Mouse (Mus musculus) midbrain, embryonic 12.5 days (tissue): Measurements from ENCODE around the gene Lrat. TPM values are rescaled to one million over a fixed set of nuclear protein-coding genes. Genes with fewer than 3 reads are reported as not detected.
A peak's percentile ranks its signal among the peaks of the same experiment; 100 is the strongest.

ENCODE experiments used
- ATAC-seq: fragments of 200-750 bp; cut with Nextera tagmentation; 2 replicates; pipeline ENCODE4 v1.8.0; 2017; ENCODE audit warnings: low read depth, moderate TSS enrichment, moderate library complexity; ENCODE audit not compliant: low FRiP score
- H3K27ac ChIP-seq: fragments of 300-500 bp; sonication (generic); replicated peaks from 2 replicates; pipeline ENCODE4 v1.5.1; 2016; ENCODE audit warnings: mild to moderate bottlenecking
- H3K27me3 ChIP-seq: fragments of 300-500 bp; sonication (generic); 2 replicates; pipeline ENCODE4 v1.6.1; 2016; ENCODE audit warnings: mild to moderate bottlenecking
- H3K36me3 ChIP-seq: fragments of 300-500 bp; sonication (generic); 2 replicates; pipeline ENCODE4 v1.6.1; 2016
- H3K4me1 ChIP-seq: fragments of 300-500 bp; sonication (generic); 2 replicates; pipeline ENCODE4 v1.6.1; 2016
- H3K4me2 ChIP-seq: fragments of 300-500 bp; sonication (generic); replicated peaks from 2 replicates; pipeline ENCODE4 v1.6.1; 2016; ENCODE audit warnings: mild to moderate bottlenecking, moderate library complexity
- H3K4me3 ChIP-seq: fragments of 300-500 bp; sonication (generic); 2 replicates; pipeline ENCODE4 v1.5.1; 2016; ENCODE audit warnings: mild to moderate bottlenecking
- H3K9ac ChIP-seq: fragments of 300-500 bp; sonication (generic); replicated peaks from 2 replicates; pipeline ENCODE4 v1.6.1; 2016; ENCODE audit warnings: mild to moderate bottlenecking, moderate library complexity
- H3K9me3 ChIP-seq: fragments of 300-500 bp; sonication (generic); 2 replicates; pipeline ENCODE4 v1.6.1; 2016; ENCODE audit warnings: mild to moderate bottlenecking
- WGBS: fragments of 180-500 bp; shearing (Covaris S2); methylation state at CpG from one replicate; pipeline ENCODE4 v1.1.7; 2016; 5-methylcytosine and 5-hydroxymethylcytosine counted together
- polyA plus RNA-seq: library from polyadenylated mRNA; unstranded; fragments of >200 nt; fragmentation: Nextera tagmentation; extraction: Ambion mirVana; gene quantifications from 2 replicates; pipeline ENCODE4 v1.2.1, GENCODE M21; 2016

Lrat gene
- 0.03 TPM in 1 of 2 replicates, not detected in the other for polyA plus RNA-seq

DNA sequence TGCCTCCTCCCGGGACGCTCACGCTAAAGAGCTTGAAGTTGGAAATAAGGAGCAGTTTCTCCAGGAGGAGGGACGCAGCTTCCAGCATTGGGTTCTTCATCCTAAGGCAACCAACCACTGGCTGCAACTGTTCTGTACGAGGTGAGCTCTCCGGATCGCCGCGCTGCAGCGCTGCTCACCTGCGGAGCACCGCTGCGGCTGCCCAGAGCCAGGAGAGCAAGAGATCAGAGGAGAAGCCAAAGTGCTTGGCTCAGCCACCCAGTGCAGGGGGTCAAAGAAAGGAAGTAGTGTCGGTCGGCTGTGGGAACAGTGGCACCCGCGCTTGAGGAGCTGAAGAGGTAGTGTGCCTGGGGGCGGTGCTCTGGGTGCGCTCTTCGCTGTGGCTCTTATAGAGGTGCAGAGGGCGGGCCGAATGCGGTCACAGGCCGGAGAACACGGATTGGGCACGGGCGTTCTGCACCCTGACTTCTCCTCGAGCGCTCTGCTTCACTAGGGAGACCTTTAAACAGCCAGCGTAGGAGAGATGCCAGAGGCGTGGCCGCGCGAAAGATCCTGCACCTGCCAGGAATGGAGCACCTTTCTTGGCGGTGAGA lies at the start of gene Lrat:
Gene Lrat, minus strand, starts transcription at position 361 of the 593 bp plus-strand sequence.
- peak within 1 kb of the TSS; percentile 46 for H3K4me3 ChIP-seq
- H3K4me2 ChIP-seq: peak within 1 kb of the TSS; percentile 85
- 0 out of 2 replicates have a peak within 1 kb of the TSS, but pooled peaks have one; percentile 4 for H3K9ac ChIP-seq
- peaks cover 13% of the 10 kb centered on the region for H3K4me1 ChIP-seq
- no peaks in the 10 kb centered on the region for H3K36me3 ChIP-seq
- no peak within 1 kb of the TSS for H3K27ac ChIP-seq
- no peaks in the 10 kb centered on the region for H3K9me3 ChIP-seq
- ATAC-seq: peak; percentile 79
- peaks cover 28% of the 10 kb centered on the region for H3K27me3 ChIP-seq
- under 1% methylated on average over 35 of the region's 35 CpGs for WGBS

DNA sequence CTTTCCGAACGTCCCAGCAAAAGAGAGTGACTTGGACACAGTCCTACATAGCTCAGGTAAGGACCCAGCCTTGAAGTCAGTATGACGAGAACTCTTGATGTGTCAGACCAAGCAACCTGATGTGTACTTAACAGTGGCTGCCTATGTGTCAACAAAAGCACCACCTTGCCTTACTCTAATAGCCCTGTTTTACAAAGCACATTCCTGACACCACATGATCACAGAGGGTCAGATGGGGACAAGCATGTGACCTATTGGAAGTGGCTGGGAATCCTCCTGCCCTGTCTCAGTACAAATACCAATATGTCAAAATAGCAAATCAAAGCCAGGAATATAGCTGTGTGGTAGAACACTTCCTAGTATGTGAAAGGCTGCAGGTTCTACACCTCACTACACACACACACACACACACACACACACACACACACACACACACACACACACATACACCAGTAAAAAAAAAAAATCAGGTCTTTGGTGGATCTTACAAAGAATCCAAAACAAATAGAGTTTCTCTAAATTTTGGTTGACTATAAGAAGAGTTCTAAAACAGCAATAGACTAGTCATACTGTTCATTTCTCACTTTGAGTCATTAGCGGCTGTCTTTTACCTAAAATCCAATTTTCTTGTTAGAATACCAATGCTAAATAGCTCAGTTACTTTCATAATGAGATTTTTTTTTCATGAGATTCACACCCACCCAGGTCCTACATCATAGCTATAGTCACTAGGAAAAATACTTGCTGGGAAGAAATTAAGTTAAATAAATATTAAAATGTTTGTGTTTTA lies 48.6 kb upstream of the Lrat start:
- Histone ChIP-seq H3K4me1 (no peaks in the 10 kb centered on the region), H3K27ac (no peak overlapping the region), H3K36me3 (no peaks in the 10 kb centered on the region), H3K9me3 (no peaks in the 10 kb centered on the region), H3K9ac (no peak overlapping the region), H3K4me3 (no peak overlapping the region), H3K4me2 (no peak overlapping the region), H3K27me3 (no peaks in the 10 kb centered on the region)
- 89% methylated on average over 4 of the region's 4 CpGs for WGBS
- no peak for ATAC-seq

GRCm38 (mm10) chr3:82950639-82951038 lies 46.9 kb upstream of the Lrat start:
- no peaks in the 10 kb centered on the region for H3K9me3 ChIP-seq
- no peaks in the 10 kb centered on the region for H3K27me3 ChIP-seq
- H3K4me2 ChIP-seq: no peak overlapping the region
- no peaks in the 10 kb centered on the region for H3K4me1 ChIP-seq
- no peak overlapping the region for H3K27ac ChIP-seq
- ATAC-seq: no peak
- no peak overlapping the region for H3K4me3 ChIP-seq
- H3K9ac ChIP-seq: no peak overlapping the region
- H3K36me3 ChIP-seq: no peaks in the 10 kb centered on the region
- WGBS: 82% methylated on average over 7 of the region's 7 CpGs

GRCm38 (mm10) chr3:82950208-82950607 lies 46.4 kb upstream of the Lrat start:
- Histone ChIP-seq H3K36me3 (no peaks in the 10 kb centered on the region), H3K27me3 (no peaks in the 10 kb centered on the region), H3K27ac (no peak overlapping the region), H3K4me1 (no peaks in the 10 kb centered on the region), H3K4me2 (no peak overlapping the region), H3K4me3 (no peak overlapping the region), H3K9me3 (no peaks in the 10 kb centered on the region), H3K9ac (no peak overlapping the region)
- ATAC-seq: no peak
- WGBS: 76% methylated on average over 10 of the region's 10 CpGs

DNA sequence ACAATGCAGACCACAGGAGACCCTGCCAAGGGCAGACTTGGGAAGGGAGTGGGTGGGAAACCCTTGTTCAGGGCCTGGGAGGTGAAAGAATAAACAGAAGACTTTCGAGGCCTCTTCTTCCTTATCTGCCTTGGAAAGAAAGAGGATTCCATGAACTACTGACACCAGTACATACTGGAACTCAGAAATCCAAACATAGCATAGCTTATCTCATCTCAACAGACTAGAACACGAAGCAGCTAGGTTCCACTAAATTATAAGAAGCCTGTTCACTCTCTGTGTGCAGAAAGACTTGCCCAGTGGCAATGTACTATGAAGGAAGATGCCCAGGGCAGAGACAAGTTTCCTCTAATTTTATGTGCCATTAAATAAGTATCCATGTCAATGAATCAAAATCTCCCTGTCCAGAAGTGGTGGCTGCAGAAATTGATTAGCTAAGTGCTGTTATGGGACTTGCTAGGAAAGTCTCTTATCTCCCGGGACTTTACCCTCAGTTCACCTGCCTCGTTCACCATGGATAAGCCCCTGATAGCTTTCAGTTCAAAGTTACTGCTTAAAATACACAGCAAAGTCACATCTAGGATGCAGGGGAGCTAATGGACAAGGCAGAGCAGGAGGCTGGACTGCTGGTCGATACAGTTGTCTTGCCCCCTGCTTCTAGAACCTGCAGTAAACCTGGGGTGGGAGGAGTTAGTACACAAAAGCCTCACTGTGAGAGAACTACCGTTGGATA lies 42.8 kb upstream of the Lrat start:
- 62% methylated on average over 6 of the region's 6 CpGs for WGBS
- H3K27me3 ChIP-seq: no peaks in the 10 kb centered on the region
- no peaks in the 10 kb centered on the region for H3K9me3 ChIP-seq
- H3K27ac ChIP-seq: no peak overlapping the region
- no peak overlapping the region for H3K9ac ChIP-seq
- no peaks in the 10 kb centered on the region for H3K36me3 ChIP-seq
- H3K4me1 ChIP-seq: no peaks in the 10 kb centered on the region
- no peak overlapping the region for H3K4me2 ChIP-seq
- ATAC-seq: no peak
- no peak overlapping the region for H3K4me3 ChIP-seq

GRCm38 (mm10) chr3:82927917-82928316 lies 24.1 kb upstream of the Lrat start:
- no peak overlapping the region for H3K4me3 ChIP-seq
- 93% methylated on average over 2 of the region's 2 CpGs for WGBS
- no peaks in the 10 kb centered on the region for H3K36me3 ChIP-seq
- no peaks in the 10 kb centered on the region for H3K9me3 ChIP-seq
- no peak for ATAC-seq
- H3K9ac ChIP-seq: no peak overlapping the region
- H3K4me2 ChIP-seq: no peak overlapping the region
- no peak overlapping the region for H3K27ac ChIP-seq
- no peaks in the 10 kb centered on the region for H3K27me3 ChIP-seq
- no peaks in the 10 kb centered on the region for H3K4me1 ChIP-seq

DNA sequence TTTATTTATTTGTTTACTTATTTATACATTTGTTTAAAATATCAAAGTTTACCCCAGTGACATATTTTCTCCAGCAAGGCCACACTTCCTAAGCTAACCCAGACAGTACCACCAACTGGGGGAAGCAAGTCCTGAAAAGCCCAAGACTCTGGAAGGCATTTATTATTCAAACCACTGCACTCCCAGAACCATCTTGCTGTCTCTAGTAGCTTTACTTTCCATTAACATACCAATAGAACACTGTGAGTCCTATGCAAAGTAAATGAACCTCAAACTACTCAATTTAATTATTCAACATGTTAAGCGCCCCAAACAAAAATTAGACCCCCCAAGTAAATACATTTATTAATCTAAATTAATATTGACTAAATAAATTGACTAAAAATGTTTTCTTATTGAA lies 11.9 kb upstream of the Lrat start:
- no peak overlapping the region for H3K27ac ChIP-seq
- no peak overlapping the region for H3K4me2 ChIP-seq
- no peak overlapping the region for H3K9ac ChIP-seq
- H3K27me3 ChIP-seq: no peaks in the 10 kb centered on the region
- no peaks in the 10 kb centered on the region for H3K36me3 ChIP-seq
- H3K9me3 ChIP-seq: no peaks in the 10 kb centered on the region
- WGBS: 17% methylated on average over 1 of the region's 1 CpGs
- no peak overlapping the region for H3K4me3 ChIP-seq
- no peak for ATAC-seq
- no peaks in the 10 kb centered on the region for H3K4me1 ChIP-seq

DNA sequence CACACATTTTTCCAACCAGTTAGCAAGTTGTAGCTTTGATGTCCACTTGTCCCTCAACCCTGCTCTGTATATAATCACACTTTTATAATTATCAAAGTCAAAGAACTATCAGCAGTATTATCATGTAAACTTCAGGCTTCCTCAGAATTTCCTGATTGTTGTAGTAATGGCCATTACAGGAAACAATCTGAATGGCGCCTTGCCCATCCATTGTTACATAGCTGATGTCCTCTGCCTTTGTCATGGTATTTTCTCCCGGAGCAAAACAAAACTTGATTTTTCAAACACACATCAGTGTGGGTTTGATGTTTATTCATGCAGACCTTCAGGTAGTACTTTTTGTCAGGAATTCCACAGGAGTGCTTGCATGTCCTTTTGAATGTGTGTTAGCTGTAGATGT lies 4.9 kb upstream of the Lrat start:
- H3K27ac ChIP-seq: no peak overlapping the region
- WGBS: 91% methylated on average over 2 of the region's 2 CpGs
- H3K9ac ChIP-seq: no peak overlapping the region
- H3K9me3 ChIP-seq: no peaks in the 10 kb centered on the region
- peaks cover 17% of the 10 kb centered on the region for H3K27me3 ChIP-seq
- no peak overlapping the region for H3K4me2 ChIP-seq
- no peaks in the 10 kb centered on the region for H3K36me3 ChIP-seq
- peaks cover 7% of the 10 kb centered on the region for H3K4me1 ChIP-seq
- ATAC-seq: no peak
- no peak overlapping the region for H3K4me3 ChIP-seq

DNA sequence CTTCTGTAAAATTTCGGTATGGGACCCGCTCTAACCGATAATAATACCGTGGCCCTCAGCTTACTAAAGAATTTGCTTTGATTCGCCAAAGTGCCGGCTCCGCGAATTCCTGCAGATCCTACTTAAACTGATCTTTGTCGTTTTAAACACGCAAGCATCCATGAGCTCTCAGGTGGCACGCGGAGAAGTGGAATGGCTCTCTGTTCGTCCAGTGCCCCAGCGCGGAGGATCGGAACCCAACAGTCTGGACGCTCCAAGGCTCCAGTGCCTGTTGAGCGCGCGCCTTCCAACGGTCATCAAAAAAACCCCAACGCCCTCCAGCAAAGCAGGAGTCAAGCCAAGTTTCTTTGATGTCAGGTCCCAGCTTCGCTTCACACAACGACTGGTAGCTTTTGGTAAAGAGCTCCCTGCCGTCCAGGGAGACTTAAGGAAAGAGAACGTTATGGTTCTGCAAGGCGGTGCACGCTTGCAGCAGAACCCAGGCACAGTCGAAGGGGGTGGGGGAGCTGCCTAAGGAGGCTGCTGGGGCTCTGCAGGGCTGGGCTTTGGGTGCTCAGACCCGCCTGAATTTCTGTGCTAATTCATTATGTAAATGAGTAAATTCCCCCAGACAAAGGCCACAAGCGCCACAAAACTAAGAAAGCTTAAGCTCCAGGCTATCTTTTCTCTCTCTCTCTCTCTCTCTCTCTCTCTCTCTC lies 587 bp upstream of the Lrat start:
- no peak overlapping the region for H3K27ac ChIP-seq
- WGBS: 2% methylated on average over 31 of the region's 31 CpGs
- H3K36me3 ChIP-seq: no peaks in the 10 kb centered on the region
- H3K9me3 ChIP-seq: no peaks in the 10 kb centered on the region
- H3K9ac ChIP-seq: 0 out of 2 replicates have a peak overlapping the region, but pooled peaks have one; percentile 4
- H3K4me2 ChIP-seq: peak overlapping the region; percentile 85
- H3K4me3 ChIP-seq: peak overlapping the region; percentile 46
- peaks cover 28% of the 10 kb centered on the region for H3K27me3 ChIP-seq
- ATAC-seq: peak; percentile 61; the same call in 1 of the 2 replicates
- peaks cover 13% of the 10 kb centered on the region for H3K4me1 ChIP-seq

- Histone ChIP-seq H3K36me3 (no peaks in the 10 kb centered on the region), H3K9me3 (no peaks in the 10 kb centered on the region), H3K27ac (no peak overlapping the region), H3K4me3 (peak overlapping the region; percentile 46), H3K9ac (no peak overlapping the region), H3K27me3 (peaks cover 28% of the 10 kb centered on the region), H3K4me2 (peak overlapping the region; percentile 85), H3K4me1 (peaks cover 13% of the 10 kb centered on the region)
- 23% methylated on average over 20 of the region's 20 CpGs for WGBS
- no peak for ATAC-seq
These were observed 788 bp downstream of the Lrat start for GRCm38 (mm10) chr3:82902757-82903612.

GRCm38 (mm10) chr3:82888842-82889241 lies 14.9 kb downstream of the Lrat start:
- H3K36me3 ChIP-seq: no peaks in the 10 kb centered on the region
- WGBS: 28% methylated on average over 2 of the region's 2 CpGs
- H3K27ac ChIP-seq: no peak overlapping the region
- H3K4me1 ChIP-seq: no peaks in the 10 kb centered on the region
- no peaks in the 10 kb centered on the region for H3K27me3 ChIP-seq
- no peak overlapping the region for H3K4me2 ChIP-seq
- no peak overlapping the region for H3K4me3 ChIP-seq
- H3K9me3 ChIP-seq: no peaks in the 10 kb centered on the region
- H3K9ac ChIP-seq: no peak overlapping the region
- ATAC-seq: no peak
